Comparison of ENCODE assay signal across 30 mouse cellular contexts in the genomic region with DNA sequence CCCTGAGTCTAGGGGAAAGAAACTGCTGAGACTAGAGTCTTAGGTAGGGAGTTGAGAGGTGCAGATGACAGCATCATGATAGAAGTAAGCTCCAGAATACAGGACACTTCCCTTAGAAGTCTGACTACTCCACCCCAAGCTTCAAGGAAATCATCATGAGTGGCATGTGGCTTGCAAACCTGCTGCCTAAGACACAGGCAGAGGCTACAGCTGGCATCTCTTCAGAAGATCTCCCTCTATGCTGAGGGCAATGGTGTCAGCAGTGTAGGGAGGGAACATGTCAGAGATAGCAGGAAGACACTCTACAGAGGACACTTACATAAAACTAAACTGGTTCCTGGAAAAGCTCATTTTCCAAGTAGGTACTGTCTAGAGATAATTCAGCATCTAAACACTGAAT. TPM values are rescaled to one million over a fixed set of nuclear protein-coding genes. Genes with fewer than 3 reads are reported as not detected.
"Had no signal": no experiment of that assay in that cellular context is flagged by ENCODE, and none has a peak within 500 bp of the region (broad histone marks: within the 10 kb centered on the region; RNA-seq: fewer than 3 reads in every experiment).

No protein-coding gene starts in this region.

- H3K27me3 ChIP-seq: embryonic facial prominence, embryonic 12.5 days; embryonic facial prominence, embryonic 13.5 days; embryonic facial prominence, embryonic 15.5 days; forebrain, embryonic 12.5 days; forebrain, embryonic 13.5 days; forebrain, embryonic 15.5 days had no signal

- H3K9ac ChIP-seq: embryonic facial prominence, embryonic 12.5 days; embryonic facial prominence, embryonic 13.5 days; embryonic facial prominence, embryonic 15.5 days; forebrain, embryonic 12.5 days; forebrain, embryonic 13.5 days; forebrain, embryonic 15.5 days; forebrain, postnatal 0 days had no signal

- H3K36me3 ChIP-seq: embryonic facial prominence, embryonic 10.5 days; embryonic facial prominence, embryonic 12.5 days; embryonic facial prominence, embryonic 13.5 days; embryonic facial prominence, embryonic 15.5 days; forebrain, embryonic 10.5 days; forebrain, embryonic 12.5 days; forebrain, embryonic 15.5 days had no signal

- H3K9me3 ChIP-seq: embryonic facial prominence, embryonic 10.5 days; embryonic facial prominence, embryonic 12.5 days; embryonic facial prominence, embryonic 13.5 days; embryonic facial prominence, embryonic 15.5 days; forebrain, embryonic 10.5 days; forebrain, embryonic 12.5 days; forebrain, embryonic 13.5 days; forebrain, embryonic 15.5 days had no signal

- ATAC-seq: forebrain, embryonic 13.5 days; forebrain, embryonic 14.5 days; forebrain, embryonic 15.5 days; forebrain, embryonic 16.5 days; forebrain, postnatal 0 days had no signal

- H3K4me1 ChIP-seq: embryonic facial prominence, embryonic 10.5 days; embryonic facial prominence, embryonic 12.5 days; embryonic facial prominence, embryonic 13.5 days; embryonic facial prominence, embryonic 15.5 days; forebrain, embryonic 10.5 days; forebrain, embryonic 12.5 days; forebrain, embryonic 13.5 days; forebrain, embryonic 15.5 days had no signal

- H3K27ac ChIP-seq: embryonic facial prominence, embryonic 10.5 days; embryonic facial prominence, embryonic 12.5 days; embryonic facial prominence, embryonic 13.5 days; embryonic facial prominence, embryonic 15.5 days; forebrain, embryonic 10.5 days; forebrain, embryonic 12.5 days; forebrain, embryonic 13.5 days; forebrain, embryonic 15.5 days; gastrocnemius, adult 2 months; heart, adult 2 months had no signal

- H3K4me2 ChIP-seq: embryonic facial prominence, embryonic 12.5 days; embryonic facial prominence, embryonic 13.5 days; embryonic facial prominence, embryonic 15.5 days; forebrain, embryonic 12.5 days; forebrain, embryonic 13.5 days; forebrain, embryonic 15.5 days had no signal

- DNase-seq: cerebellum, adult 9-10 months; cerebellum, adult 9-11 months; cerebellum, postnatal 10 days; cerebellum, postnatal 14 days; cerebellum, postnatal 25 days; cerebellum, postnatal 36 days; embryo, embryonic 11 days; forebrain, postnatal 0 days; gastrocnemius, adult 2 months; gastrocnemius, postnatal 10 days; gastrocnemius, postnatal 14 days; gastrocnemius, postnatal 25 days; gastrocnemius, postnatal 36 days; heart, adult 11 months; heart, adult 18-20 months; heart, adult 2 months had no signal

- H3K4me3 ChIP-seq: embryonic facial prominence, embryonic 10.5 days; embryonic facial prominence, embryonic 12.5 days; embryonic facial prominence, embryonic 13.5 days; embryonic facial prominence, embryonic 15.5 days; erythroblast, embryonic 14.5 days; forebrain, embryonic 10.5 days; forebrain, embryonic 12.5 days; forebrain, embryonic 13.5 days; forebrain, embryonic 15.5 days; gastrocnemius, adult 2 months; heart, adult 2 months had no signal

RNA-seq across cellular contexts. Expression of a gene that starts 27.1 kb away (rescaled TPM):
- polyA plus RNA-seq: embryonic facial prominence, embryonic 10.5 days; embryonic facial prominence, embryonic 11.5 days; embryonic facial prominence, embryonic 12.5 days; erythroblast, embryonic 14.5 days; forebrain, embryonic 10.5 days; forebrain, embryonic 11.5 days; forebrain, embryonic 12.5 days; forebrain, embryonic 13.5 days; forebrain, embryonic 14.5 days; forebrain, embryonic 15.5 days; forebrain, embryonic 16.5 days; forebrain, postnatal 0 days; frontal cortex, adult 2 months had no signal
